Mouse (Mus musculus) ES-E14 (cell line): ENCODE measurements around the gene Slc10a7.

Source experiments
- HCFC1 ChIP-seq: IDR thresholded peaks from 2 replicates; pipeline ENCODE4 v1.6.1; 2012; ENCODE audit warnings: low read length, inconsistent platforms, borderline replicate concordance; ENCODE audit not compliant: insufficient read depth
- MAFK ChIP-seq: IDR thresholded peaks from 2 replicates; pipeline ENCODE4 v1.6.1; 2014; ENCODE audit warnings: mild to moderate bottlenecking, low read depth, low read length, inconsistent platforms; ENCODE audit not compliant: insufficient read depth
- ZC3H11A ChIP-seq: IDR thresholded peaks from 2 replicates; pipeline ENCODE4 v1.6.1; 2012; ENCODE audit warnings: low read depth, mild to moderate bottlenecking, inconsistent platforms, low read length, borderline replicate concordance

GRCm38 (mm10) chr8:78748701-78749100, 239.6 kb downstream of the Slc10a7 start:
- no peak for TF ChIP-seq ZC3H11A
- TF ChIP-seq MAFK = no peak
- TF ChIP-seq HCFC1 = no peak
